Mouse (Mus musculus) spleen, adult 2 months (tissue): Measurements from ENCODE around the gene Safb2.
"Not testable (repeated sequence)": the region's sequence is repeated elsewhere in the genome, so short reads cannot be mapped to it uniquely, and the experiment has no call there.

ENCODE experiments used
- CTCF ChIP-seq: fragments of 200-500 bp; IDR thresholded peaks from 2 replicates; pipeline ENCODE4 v1.5.1; 2011; ENCODE audit warnings: mild to moderate bottlenecking, inconsistent platforms; ENCODE audit not compliant: insufficient read depth, insufficient read length, insufficient replicate concordance; ENCODE audit errors: extremely low read depth
- POLR2A ChIP-seq: fragments of 200-500 bp; IDR thresholded peaks from 2 replicates; pipeline ENCODE4 v1.6.1; 2011; ENCODE audit warnings: low read depth, low read length, inconsistent platforms

- TF ChIP-seq CTCF, POLR2A: not testable (repeated sequence)
These were observed 28.2 kb upstream of the Safb2 start for GRCm38 (mm10) chr17:56612565-56612939.
